Comparison of ENCODE assay signal across 8 mouse cellular contexts in genomic region chr2:158316371-158316770, GRCm38 (mm10). TPM values are rescaled to one million over a fixed set of nuclear protein-coding genes. Genes with fewer than 3 reads are reported as not detected.
DNase-seq lines count a peak whose midpoint lies in the region; ATAC-seq and TF ChIP-seq lines count a peak whose summit lies in the region.
"Had no signal": no experiment of that assay in that cellular context is flagged by ENCODE, and none has a peak within 500 bp of the region (broad histone marks: within the 10 kb centered on the region; RNA-seq: fewer than 3 reads in every experiment).

No protein-coding gene starts in this region.

- dilution Hi-C loops in CH12.LX (cut with MboI; ENCODE audit: extremely low pct_ligation_motif_present, extremely low pct_unique_long_range_greater_than_20kb, low sequenced_read_pairs), result no loop called here

- TF ChIP-seq RAD21 in CH12.LX (IDR thresholded peaks at IDR 0.05; ENCODE audit: low read depth, low read length), result peak; percentile 29

- ATAC-seq in liver, embryonic 14.5 days (ENCODE audit: insufficient read depth), result no peak

- 73% methylated on average over 8 of the region's 8 CpGs for WGBS in lung, adult 2 months
- 52% methylated on average over 8 of the region's 8 CpGs for WGBS in liver, embryonic 14.5 days (ENCODE audit: insufficient replicate concordance)

- DNase-seq in lung, adult 2 months, result no peak
- DNase-seq in lung, adult 18-20 months, result no peak
- peak; percentile 67 for DNase-seq in CH12.LX (ENCODE audit: extremely low read depth)
- DNase-seq in T-cell, adult 2 months (ENCODE audit: low spot score), result peak; percentile 20
- DNase-seq in liver, embryonic 14.5 days (ENCODE audit: low read depth in 3 of 3, low spot score in 3 of 3), result peak in 2 of 3 experiments; percentile 15 to 28
- no peak for DNase-seq in layer of hippocampus, postnatal 10 days (ENCODE audit: low spot score in 2 of 2)
- DNase-seq in adrenal gland, postnatal 14 days, result no peak

- TF ChIP-seq EP300 in CH12.LX (IDR thresholded peaks at IDR 0.05; ENCODE audit: low read length), result 0 out of 2 replicates have a peak, but pooled peaks have one; percentile 14
- no peak for TF ChIP-seq EP300 in liver, embryonic 14.5 days (IDR thresholded peaks at IDR 0.05; ENCODE audit: low read depth)

- no peak overlapping the region; the same call in 1 of the 2 replicates for H3K4me2 ChIP-seq in CH12.LX (ENCODE audit: insufficient read depth, low read depth, poor library complexity, severe bottlenecking)
- H3K4me2 ChIP-seq in liver, embryonic 14.5 days (ENCODE audit: low read depth), result no peak overlapping the region
- H3K4me2 ChIP-seq: lung, embryonic 15.5 days had no signal

- H3K9me3 ChIP-seq in CH12.LX (replicated peaks; ENCODE audit: low read length), result no peaks in the 10 kb centered on the region
- no peaks in the 10 kb centered on the region for H3K9me3 ChIP-seq in liver, embryonic 14.5 days (ENCODE audit: control insufficient read depth, low read length)
- H3K9me3 ChIP-seq: lung, embryonic 15.5 days had no signal

- no peak overlapping the region for H3K4me3 ChIP-seq in lung, adult 2 months (replicated peaks; ENCODE audit: extremely low read depth, low read depth, low read length)
- H3K4me3 ChIP-seq in CH12.LX (replicated peaks in 1 of 3; ENCODE audit: low read depth in 2 of 3, low read length in 2 of 3, poor library complexity in 1 of 3), result no peak overlapping the region
- H3K4me3 ChIP-seq in liver, embryonic 14.5 days (ENCODE audit: insufficient read depth in 1 of 2, low read depth in 2 of 2, low read length in 2 of 2), result no peak overlapping the region
- H3K4me3 ChIP-seq: lung, embryonic 15.5 days had no signal

- H3K9ac ChIP-seq in CH12.LX (ENCODE audit: insufficient read depth, low read depth), result no peak overlapping the region
- H3K9ac ChIP-seq in liver, embryonic 14.5 days (replicated peaks), result no peak overlapping the region
- H3K9ac ChIP-seq: lung, embryonic 15.5 days had no signal

- H3K27me3 ChIP-seq in CH12.LX (replicated peaks), result peaks cover 16% of the 10 kb centered on the region
- no peaks in the 10 kb centered on the region for H3K27me3 ChIP-seq in liver, embryonic 14.5 days (ENCODE audit: control insufficient read depth, insufficient read depth, low read length)
- H3K27me3 ChIP-seq: lung, embryonic 15.5 days had no signal

- in situ Hi-C loops in CH12.LX (cut with MboI; ENCODE audit: low pct_ligation_motif_present, low pct_unique_long_range_greater_than_20kb, low sequenced_read_pairs), result no loop called here

- no peaks in the 10 kb centered on the region for H3K79me2 ChIP-seq in CH12.LX (replicated peaks; ENCODE audit: control insufficient read depth, extremely low read depth, insufficient read depth, poor library complexity, severe bottlenecking)

- no peak overlapping the region for H3K27ac ChIP-seq in CH12.LX (ENCODE audit: insufficient read depth, low read depth)
- no peak overlapping the region for H3K27ac ChIP-seq in liver, embryonic 14.5 days
- H3K27ac ChIP-seq: lung, embryonic 15.5 days had no signal

- TF ChIP-seq CTCF in lung, adult 2 months (IDR thresholded peaks at IDR 0.05; ENCODE audit: insufficient read depth, low read length), result peak; percentile 58
- peak; percentile 62 to 78 for TF ChIP-seq CTCF in CH12.LX (conservative IDR thresholded peaks at IDR 0.05 in 1 of 2, IDR thresholded peaks at IDR 0.05 in 1 of 2; ENCODE audit: low read depth in 2 of 2, low read length in 2 of 2)
- TF ChIP-seq CTCF in liver, embryonic 14.5 days (IDR thresholded peaks at IDR 0.05; ENCODE audit: low read depth), result peak; percentile 66

- TF ChIP-seq POLR2A in lung, adult 2 months (IDR thresholded peaks at IDR 0.05; ENCODE audit: borderline replicate concordance, extremely low read depth, low read depth, low read length), result no peak
- no peak for TF ChIP-seq POLR2A in CH12.LX (IDR thresholded peaks at IDR 0.05; ENCODE audit: low read depth, low read length)

- H3K36me3 ChIP-seq in CH12.LX (replicated peaks in 1 of 2; ENCODE audit: control insufficient read depth in 1 of 2, insufficient read depth in 1 of 2, low read length in 1 of 2), result no peaks in the 10 kb centered on the region
- no peaks in the 10 kb centered on the region for H3K36me3 ChIP-seq in liver, embryonic 14.5 days (replicated peaks; ENCODE audit: control insufficient read depth, insufficient read depth, low read depth)
- H3K36me3 ChIP-seq: lung, embryonic 15.5 days had no signal

- no peaks in the 10 kb centered on the region for H3K4me1 ChIP-seq in lung, adult 2 months (ENCODE audit: control insufficient read depth, insufficient read depth, low read length)
- H3K4me1 ChIP-seq in CH12.LX (ENCODE audit: control insufficient read depth in 1 of 2, insufficient read depth in 2 of 2), result peaks cover 0 to 12% of the 10 kb centered on the region in 2 experiments; a peak in 2 of 4 replicates
- H3K4me1 ChIP-seq in liver, embryonic 14.5 days (replicated peaks; ENCODE audit: control insufficient read depth in 2 of 2, insufficient read depth in 2 of 2, low read length in 1 of 2), result no peaks in the 10 kb centered on the region
- H3K4me1 ChIP-seq: lung, embryonic 15.5 days had no signal

TF ChIP-seq in CH12.LX, 34 proteins besides CTCF, POLR2A, EP300 and RAD21:
- TF ChIP-seq POLR2AphosphoS2 (IDR thresholded peaks at IDR 0.05; ENCODE audit: low read depth, low read length), result no peak
- TF ChIP-seq MXI1 (IDR thresholded peaks at IDR 0.05; ENCODE audit: low read depth, low read length), result no peak
- TF ChIP-seq JUND (conservative IDR thresholded peaks at IDR 0.05; ENCODE audit: low read depth, low read length), result peak; percentile 69; the same call in 1 of the 2 replicates
- TF ChIP-seq SMC3 (IDR thresholded peaks at IDR 0.05; ENCODE audit: low read depth, low read length), result peak; percentile 71
- TF ChIP-seq IRF4 (IDR thresholded peaks at IDR 0.05; ENCODE audit: low read depth, low read length), result 0 out of 2 replicates have a peak, but pooled peaks have one; percentile 9
- no peak for TF ChIP-seq PAX5 (IDR thresholded peaks at IDR 0.05; ENCODE audit: low read length)
- TF ChIP-seq UBTF (IDR thresholded peaks at IDR 0.05; ENCODE audit: low read depth, low read length), result no peak
- no peak for TF ChIP-seq GABPA (IDR thresholded peaks at IDR 0.05; ENCODE audit: insufficient replicate concordance, low read depth, low read length)
- no peak for TF ChIP-seq MAFK (IDR thresholded peaks at IDR 0.05; ENCODE audit: insufficient replicate concordance, low read length)
- TF ChIP-seq MEF2A (IDR thresholded peaks at IDR 0.05; ENCODE audit: borderline replicate concordance, low read depth, low read length), result no peak
- TF ChIP-seq MAX (IDR thresholded peaks at IDR 0.05; ENCODE audit: low read length), result no peak
- no peak for TF ChIP-seq KAT2A (IDR thresholded peaks at IDR 0.05; ENCODE audit: insufficient replicate concordance, low read length)
- TF ChIP-seq ELF1 (IDR thresholded peaks at IDR 0.05; ENCODE audit: low read depth, low read length), result no peak
- TF ChIP-seq ZNF384 (IDR thresholded peaks at IDR 0.05; ENCODE audit: low read depth, low read length), result no peak
- no peak for TF ChIP-seq ZC3H11A (IDR thresholded peaks at IDR 0.05; ENCODE audit: low read depth, low read length)
- peak; percentile 30; the same call in 1 of the 2 replicates for TF ChIP-seq BHLHE40 (IDR thresholded peaks at IDR 0.05; ENCODE audit: low read depth, low read length)
- TF ChIP-seq MYC (IDR thresholded peaks at IDR 0.05; ENCODE audit: low read depth, low read length), result no peak
- no peak for TF ChIP-seq CHD1 (IDR thresholded peaks at IDR 0.05; ENCODE audit: low read depth, low read length)
- TF ChIP-seq JUN (IDR thresholded peaks at IDR 0.05; ENCODE audit: insufficient read depth, low read depth, low read length), result peak; percentile 59
- TF ChIP-seq MAZ (IDR thresholded peaks at IDR 0.05; ENCODE audit: low read depth, low read length), result no peak
- no peak for TF ChIP-seq SIN3A (IDR thresholded peaks at IDR 0.05; ENCODE audit: low read length)
- no peak for TF ChIP-seq USF2 (conservative IDR thresholded peaks at IDR 0.05; ENCODE audit: low read depth, low read length)

RNA-seq across cellular contexts. Expression of gene Lbp, which starts 10.1 kb away (rescaled TPM):
- 95.4 and 110 TPM in 2 replicates for polyA plus RNA-seq in lung, adult 2 months (2012; rRNA removed)
- total RNA-seq in CH12.LX (2012; rRNA removed) (0.04 TPM in 1 of 2 replicates, not detected in the other), CH12.LX (2014; rRNA removed) (0.30 TPM in 1 of 2 replicates, not detected in the other)
- 0.27 TPM in 1 of 2 replicates, not detected in the other for polyA plus RNA-seq in CH12.LX (2012; ENCODE audit: insufficient read length, low read depth)
- 22.9 and 26.4 TPM in 2 replicates for polyA plus RNA-seq in liver, embryonic 14.5 days (2012; rRNA removed)
- 31.6 and 33.5 TPM in 2 replicates for polyA plus RNA-seq in liver, embryonic 14.5 days (2014; fragmentation: Nextera tagmentation; extraction: Ambion mirVana)
- 1 to 10 TPM; 2.6 to 4.3 TPM for total RNA-seq in layer of hippocampus, postnatal 10 days (2021)
- total RNA-seq in adrenal gland, postnatal 14 days (2021), result 19.6 and 34.2 TPM in 2 replicates

RNA-seq across cellular contexts. Expression of gene Bpi, which starts 58.5 kb away (rescaled TPM):
- polyA plus RNA-seq in lung, adult 2 months (2012; rRNA removed), result not detected in 2 replicates
- total RNA-seq in CH12.LX (2012; rRNA removed), result 0.17 and 0.21 TPM in 2 replicates
- total RNA-seq in CH12.LX (2014; rRNA removed), result 0.46 and 0.81 TPM in 2 replicates
- 0.14 and 0.51 TPM in 2 replicates for polyA plus RNA-seq in CH12.LX (2012; ENCODE audit: insufficient read length, low read depth)
- not detected in 2 replicates for polyA plus RNA-seq in liver, embryonic 14.5 days (2012; rRNA removed)
- polyA plus RNA-seq in liver, embryonic 14.5 days (2014; fragmentation: Nextera tagmentation; extraction: Ambion mirVana), result not detected in 2 replicates
- total RNA-seq in layer of hippocampus, postnatal 10 days (2021), result not detected
- total RNA-seq in adrenal gland, postnatal 14 days (2021), result not detected in 2 replicates
- polyA plus RNA-seq: lung, embryonic 15.5 days had no signal

RNA-seq across cellular contexts. Expression of gene Snhg11, which starts 59.1 kb away (rescaled TPM):
- polyA plus RNA-seq in lung, adult 2 months (2012; rRNA removed), result 10.6 and 12.7 TPM in 2 replicates
- total RNA-seq in CH12.LX (2012; rRNA removed) (0.04 TPM in 2 replicates), CH12.LX (2014; rRNA removed) (not detected in 2 replicates)
- 0.11 and 0.13 TPM in 2 replicates for polyA plus RNA-seq in CH12.LX (2012; ENCODE audit: insufficient read length, low read depth)
- polyA plus RNA-seq in liver, embryonic 14.5 days (2012; rRNA removed), result 2.0 and 2.4 TPM in 2 replicates
- 0.42 and 0.63 TPM in 2 replicates for polyA plus RNA-seq in liver, embryonic 14.5 days (2014; fragmentation: Nextera tagmentation; extraction: Ambion mirVana)
- total RNA-seq in layer of hippocampus, postnatal 10 days (2021), result 100 to 1,000 TPM; 459 to 580 TPM
- total RNA-seq in adrenal gland, postnatal 14 days (2021), result 3.5 and 6.6 TPM in 2 replicates

Comparison
In these comparisons a context has a peak if more than half of its experiments do, and no peak if none do; other contexts are left out.
1. DNase-seq: peak in CH12.LX (single experiment), T-cell, adult 2 months (single experiment) and liver, embryonic 14.5 days (2 of 3); none in lung, adult 2 months (single experiment), lung, adult 18-20 months (0 of 2), layer of hippocampus, postnatal 10 days (0 of 2) and adrenal gland, postnatal 14 days (single experiment).
2. RNA of gene Snhg11, which starts 59.1 kb away (total RNA-seq): 459 to 580 TPM in layer of hippocampus, postnatal 10 days; 3.5 to 6.6 TPM in adrenal gland, postnatal 14 days and 0.04 TPM in CH12.LX; every median in the first group is over 10 times any median in the second.
3. Peak in every context shown above with its lines, with median percentiles within 50 percentile points of each other: CTCF ChIP-seq.